Mouse (Mus musculus) limb, embryonic 14.5 days (tissue): ENCODE results near the gene Tnfrsf1a. TPM values are rescaled to one million over a fixed set of nuclear protein-coding genes. Genes with fewer than 3 reads are reported as not detected.

Source experiments
- ATAC-seq: fragments of 200-750 bp; cut with Nextera tagmentation; 2 replicates; pipeline ENCODE4 v1.8.0; 2017; ENCODE audit warnings: low read depth, moderate number of reproducible peaks, moderate TSS enrichment; ENCODE audit not compliant: low FRiP score
- DNase-seq: peaks from one replicate; pipeline ENCODE4 v3.0.0-alpha.2; 2015; ENCODE audit warnings: low spot score
- H3K27ac ChIP-seq: fragments of 300-500 bp; sonication (generic); replicated peaks from 2 replicates; pipeline ENCODE4 v1.5.1; 2014; ENCODE audit warnings: low read depth, mild to moderate bottlenecking, low read length, moderate library complexity, mixed read lengths
- H3K27me3 ChIP-seq: fragments of 300-500 bp; sonication (generic); 2 replicates; pipeline ENCODE4 v1.6.1; 2014; ENCODE audit warnings: low read length, mixed read lengths; ENCODE audit not compliant: control insufficient read depth, insufficient read depth
- H3K36me3 ChIP-seq: fragments of 300-500 bp; sonication (generic); 2 replicates; pipeline ENCODE4 v1.6.1; 2014; ENCODE audit warnings: mild to moderate bottlenecking, low read length, moderate library complexity, mixed read lengths; ENCODE audit not compliant: control insufficient read depth, insufficient read depth
- H3K4me1 ChIP-seq: fragments of 300-500 bp; sonication (generic); 2 replicates; pipeline ENCODE4 v1.6.1; 2014; ENCODE audit warnings: antibody characterized with exemption, low read length, mixed read lengths; ENCODE audit not compliant: control insufficient read depth, insufficient read depth
- H3K4me2 ChIP-seq: fragments of 300-500 bp; sonication (generic); replicated peaks from 2 replicates; pipeline ENCODE4 v1.6.1; 2014; ENCODE audit warnings: low read depth, mild to moderate bottlenecking, low read length, moderate library complexity; ENCODE audit not compliant: severe bottlenecking
- H3K4me3 ChIP-seq: fragments of 300-500 bp; sonication (generic); replicated peaks from 2 replicates; pipeline ENCODE4 v1.5.1; 2014; ENCODE audit warnings: low read length
- H3K9ac ChIP-seq: fragments of 300-500 bp; sonication (generic); 2 replicates; pipeline ENCODE4 v1.6.1; 2014; ENCODE audit warnings: mild to moderate bottlenecking, low read depth, low read length, moderate library complexity; ENCODE audit not compliant: severe bottlenecking
- H3K9me3 ChIP-seq: fragments of 300-500 bp; sonication (generic); 2 replicates; pipeline ENCODE4 v1.6.1; 2016; ENCODE audit warnings: low read length; ENCODE audit not compliant: control insufficient read depth
- POLR2A ChIP-seq: fragments of 200-500 bp; IDR thresholded peaks from 2 replicates; pipeline ENCODE4 v1.8.0; 2012; ENCODE audit warnings: inconsistent platforms, mild to moderate bottlenecking, moderate library complexity, borderline replicate concordance; ENCODE audit not compliant: insufficient read depth, insufficient read length; ENCODE audit errors: extremely low read depth
- WGBS: fragments of 180-500 bp; shearing (Covaris S2); extraction: QIAGEN DNeasy Blood & Tissue Kit; methylation state at CpG from one replicate; pipeline ENCODE4 v1.1.7; 2014; 5-methylcytosine and 5-hydroxymethylcytosine counted together
- polyA plus RNA-seq, 2 experiments: library from polyadenylated mRNA; depleted of rRNA in 1 of 2; stranded (reverse) in 1 of 2; unstranded in 1 of 2; fragments of >200 nt; fragmentation: Nextera tagmentation in 1 of 2; extraction: Ambion mirVana in 1 of 2; gene quantifications; 2 replicates each; pipeline versions ENCODE4 v1.2.1 to v1.2.3; 2012 to 2014

Gene Tnfrsf1a
- polyA plus RNA-seq, 2 experiments = 85.6 to 88.8 TPM

- H3K9me3 ChIP-seq = no peaks in the 10 kb centered on the region
- H3K27ac ChIP-seq = no peak overlapping the region
- no peak overlapping the region for H3K4me2 ChIP-seq
- TF ChIP-seq POLR2A = no peak
- 42% methylated on average over 6 of the region's 6 CpGs for WGBS
- H3K36me3 ChIP-seq = no peaks in the 10 kb centered on the region
- H3K4me1 ChIP-seq = no peaks in the 10 kb centered on the region
- ATAC-seq (no peak), DNase-seq (no peak)
- H3K4me3 ChIP-seq = no peak overlapping the region
- no peak overlapping the region for H3K9ac ChIP-seq
- H3K27me3 ChIP-seq = peaks cover 2% of the 10 kb centered on the region
Measured at GRCm38 (mm10) chr6:125386080-125386479, 36.9 kb downstream of the Tnfrsf1a start.

- Histone ChIP-seq H3K27ac (no peak overlapping the region), H3K4me3 (no peak overlapping the region), H3K27me3 (no peaks in the 10 kb centered on the region), H3K4me1 (no peaks in the 10 kb centered on the region), H3K36me3 (no peaks in the 10 kb centered on the region), H3K4me2 (no peak overlapping the region), H3K9me3 (no peaks in the 10 kb centered on the region), H3K9ac (no peak overlapping the region)
- WGBS = 86% methylated on average over 5 of the region's 5 CpGs
- DNase-seq (no peak), ATAC-seq (no peak)
- TF ChIP-seq POLR2A = no peak
Measured at GRCm38 (mm10) chr6:125389853-125390252, 40.7 kb downstream of the Tnfrsf1a start.

GRCm38 (mm10) chr6:125405461-125406382 is 56.6 kb downstream of the Tnfrsf1a start:
- H3K9me3 ChIP-seq = no peaks in the 10 kb centered on the region
- H3K36me3 ChIP-seq = no peaks in the 10 kb centered on the region
- H3K4me2 ChIP-seq = no peak overlapping the region
- no peaks in the 10 kb centered on the region for H3K27me3 ChIP-seq
- TF ChIP-seq POLR2A = no peak
- no peaks in the 10 kb centered on the region for H3K4me1 ChIP-seq
- H3K27ac ChIP-seq = no peak overlapping the region
- ATAC-seq = no peak
- WGBS = 60% methylated on average over 14 of the region's 14 CpGs
- DNase-seq = no peak
- no peak overlapping the region for H3K9ac ChIP-seq
- no peak overlapping the region for H3K4me3 ChIP-seq

GRCm38 (mm10) chr6:125407224-125407623 is 58.1 kb downstream of the Tnfrsf1a start:
- no peak overlapping the region for H3K9ac ChIP-seq
- no peak overlapping the region for H3K4me3 ChIP-seq
- 80% methylated on average over 7 of the region's 7 CpGs for WGBS

GRCm38 (mm10) chr6:125407657-125408056 is 58.5 kb downstream of the Tnfrsf1a start:
- no peak overlapping the region for H3K27ac ChIP-seq
- no peak for TF ChIP-seq POLR2A

More at GRCm38 (mm10) chr6:125407224-125407623, 58.1 kb downstream of the Tnfrsf1a start:
- ATAC-seq (no peak), DNase-seq (no peak)
- H3K4me2 ChIP-seq = no peak overlapping the region
- no peaks in the 10 kb centered on the region for H3K9me3 ChIP-seq
- H3K36me3 ChIP-seq = no peaks in the 10 kb centered on the region
- no peak for TF ChIP-seq POLR2A
- no peaks in the 10 kb centered on the region for H3K27me3 ChIP-seq
- H3K27ac ChIP-seq = no peak overlapping the region
- H3K4me1 ChIP-seq = no peaks in the 10 kb centered on the region

More at GRCm38 (mm10) chr6:125407657-125408056, 58.5 kb downstream of the Tnfrsf1a start:
- ATAC-seq (no peak), DNase-seq (no peak)
- no peaks in the 10 kb centered on the region for H3K27me3 ChIP-seq
- H3K4me3 ChIP-seq = no peak overlapping the region
- no peaks in the 10 kb centered on the region for H3K9me3 ChIP-seq
- no peak overlapping the region for H3K4me2 ChIP-seq
- H3K4me1 ChIP-seq = no peaks in the 10 kb centered on the region
- no peaks in the 10 kb centered on the region for H3K36me3 ChIP-seq
- H3K9ac ChIP-seq = no peak overlapping the region
- 91% methylated on average over 10 of the region's 10 CpGs for WGBS
